Mouse (Mus musculus) kidney, postnatal 0 days (tissue): ENCODE results near the gene Kif1c. TPM values are rescaled to one million over a fixed set of nuclear protein-coding genes. Genes with fewer than 3 reads are reported as not detected.

ENCODE experiments used
- ATAC-seq: fragments of 200-750 bp; cut with Nextera tagmentation; replicated peaks from 2 replicates; pipeline ENCODE4 v1.8.0; 2017; ENCODE audit warnings: low read depth, moderate number of reproducible peaks, moderate TSS enrichment, moderate library complexity; ENCODE audit not compliant: low FRiP score
- DNase-seq: peaks from one replicate; pipeline ENCODE4 v3.0.0-alpha.2; 2016; ENCODE audit warnings: low spot score
- H3K27ac ChIP-seq: fragments of 300-500 bp; sonication (generic); 2 replicates; pipeline ENCODE4 v1.5.1; 2014; ENCODE audit warnings: mild to moderate bottlenecking
- H3K27me3 ChIP-seq: fragments of 300-500 bp; sonication (generic); 2 replicates; pipeline ENCODE4 v1.6.1; 2014; ENCODE audit warnings: low read length, mixed read lengths; ENCODE audit not compliant: insufficient read depth
- H3K36me3 ChIP-seq: fragments of 300-500 bp; sonication (generic); 2 replicates; pipeline ENCODE4 v1.6.1; 2014; ENCODE audit warnings: low read length, mixed read lengths; ENCODE audit not compliant: insufficient read depth
- H3K4me1 ChIP-seq: fragments of 300-500 bp; sonication (generic); replicated peaks from 2 replicates; pipeline ENCODE4 v1.6.1; 2014; ENCODE audit warnings: antibody characterized with exemption, low read length, mixed read lengths; ENCODE audit not compliant: insufficient read depth
- H3K4me2 ChIP-seq: fragments of 300-500 bp; sonication (generic); 2 replicates; pipeline ENCODE4 v1.6.1; 2014; ENCODE audit warnings: mild to moderate bottlenecking, low read length, moderate library complexity, mixed read lengths
- H3K4me3 ChIP-seq: fragments of 300-500 bp; sonication (generic); replicated peaks from 2 replicates; pipeline ENCODE4 v1.5.1; 2014; ENCODE audit warnings: low read depth, low read length
- H3K9ac ChIP-seq: fragments of 300-500 bp; sonication (generic); 2 replicates; pipeline ENCODE4 v1.6.1; 2014; ENCODE audit warnings: low read depth, low read length
- H3K9me3 ChIP-seq: fragments of 300-500 bp; sonication (generic); replicated peaks from 2 replicates; pipeline ENCODE4 v1.6.1; 2016; ENCODE audit warnings: low read length, inconsistent platforms, mixed read lengths
- CTCF ChIP-seq: IDR thresholded peaks from 2 replicates; pipeline ENCODE4 v1.5.1; 2016; ENCODE audit warnings: antibody characterized with exemption, low read depth, mild to moderate bottlenecking, moderate library complexity
- WGBS: fragments of 180-500 bp; shearing (Covaris S2); extraction: QIAGEN DNeasy Blood & Tissue Kit; methylation state at CpG from one replicate; pipeline ENCODE4 v1.1.7; 2014; 5-methylcytosine and 5-hydroxymethylcytosine counted together
- polyA plus RNA-seq: library from polyadenylated mRNA; unstranded; fragments of >200 nt; fragmentation: Nextera tagmentation; extraction: Ambion mirVana; gene quantifications from 2 replicates; pipeline ENCODE4 v1.2.1, GENCODE M21; 2015

Gene Kif1c
- 3.5 and 3.6 TPM in 2 replicates for polyA plus RNA-seq

- DNase-seq (peak; percentile 93), ATAC-seq (peak; percentile 93)
- no peaks in the 10 kb centered on the region for H3K9me3 ChIP-seq
- WGBS: 2% methylated on average over 66 of the region's 69 CpGs
- H3K27me3 ChIP-seq: no peaks in the 10 kb centered on the region
- peak; percentile 9; the same call in 1 of the 2 replicates for TF ChIP-seq CTCF
- H3K4me3 ChIP-seq: peak within 1 kb of the TSS; percentile 89
- H3K36me3 ChIP-seq: peaks cover 7% of the 10 kb centered on the region; the same call in 1 of the 2 replicates
- H3K4me1 ChIP-seq: peaks cover 14% of the 10 kb centered on the region
- peak within 1 kb of the TSS; percentile 97 for H3K27ac ChIP-seq
- H3K4me2 ChIP-seq: peak within 1 kb of the TSS; percentile 94
- peak within 1 kb of the TSS; percentile 94 for H3K9ac ChIP-seq
Observed at GRCm38 (mm10) chr11:70699722-70700556, at the start of gene Kif1c, which contains the start of gene Inca1. Gene Kif1c, plus strand, starts transcription at chr11:70700548. Gene Inca1, minus strand, starts transcription at chr11:70700155.

GRCm38 (mm10) chr11:70651391-70651790 is 49.0 kb upstream of the Kif1c start:
- Histone ChIP-seq H3K9me3 (no peaks in the 10 kb centered on the region), H3K36me3 (peaks cover 38% of the 10 kb centered on the region), H3K4me3 (no peak overlapping the region), H3K27me3 (no peaks in the 10 kb centered on the region), H3K9ac (no peak overlapping the region), H3K4me2 (no peak overlapping the region), H3K4me1 (peaks cover 17% of the 10 kb centered on the region), H3K27ac (no peak overlapping the region)
- DNase-seq: no peak
- no peak for ATAC-seq
- TF ChIP-seq CTCF: no peak
- WGBS: 63% methylated on average over 2 of the region's 2 CpGs

GRCm38 (mm10) chr11:70652029-70652883 is 48.1 kb upstream of the Kif1c start:
- 42% methylated on average over 12 of the region's 12 CpGs for WGBS
- H3K4me1 ChIP-seq: peaks cover 23% of the 10 kb centered on the region
- H3K27ac ChIP-seq: 0 out of 2 replicates have a peak overlapping the region, but pooled peaks have one; percentile 31
- H3K9me3 ChIP-seq: no peaks in the 10 kb centered on the region
- H3K9ac ChIP-seq: peak overlapping the region; percentile 98
- DNase-seq (peak; percentile 15), ATAC-seq (no peak)
- peak overlapping the region; percentile 91 for H3K4me3 ChIP-seq
- no peak for TF ChIP-seq CTCF
- H3K27me3 ChIP-seq: no peaks in the 10 kb centered on the region
- H3K4me2 ChIP-seq: peak overlapping the region; percentile 90
- H3K36me3 ChIP-seq: peaks cover 38% of the 10 kb centered on the region

- Histone ChIP-seq H3K36me3 (peaks cover 38% of the 10 kb centered on the region), H3K9ac (peak overlapping the region; percentile 98), H3K4me1 (peaks cover 29% of the 10 kb centered on the region), H3K27ac (peak overlapping the region; percentile 99), H3K27me3 (no peaks in the 10 kb centered on the region), H3K4me2 (peak overlapping the region; percentile 90), H3K9me3 (no peaks in the 10 kb centered on the region), H3K4me3 (peak overlapping the region; percentile 91)
- no peak for TF ChIP-seq CTCF
- WGBS: 30% methylated on average over 6 of the region's 6 CpGs
- DNase-seq (no peak), ATAC-seq (no peak)
Observed at GRCm38 (mm10) chr11:70652884-70653344, 47.4 kb upstream of the Kif1c start.

GRCm38 (mm10) chr11:70653345-70654197 is 46.8 kb upstream of the Kif1c start:
- Histone ChIP-seq H3K36me3 (peaks cover 37% of the 10 kb centered on the region), H3K27ac (peak overlapping the region; percentile 99), H3K4me1 (peaks cover 29% of the 10 kb centered on the region), H3K9me3 (no peaks in the 10 kb centered on the region), H3K4me3 (peak overlapping the region; percentile 91), H3K27me3 (no peaks in the 10 kb centered on the region), H3K9ac (peak overlapping the region; percentile 98), H3K4me2 (peak overlapping the region; percentile 90)
- ATAC-seq: peak; percentile 37
- no peak for TF ChIP-seq CTCF
- peak; percentile 85 for DNase-seq
- under 1% methylated on average over 60 of the region's 63 CpGs for whole genome bisulfite sequencing
